Mouse (Mus musculus) liver, embryonic 11.5 days (tissue): ENCODE measurements around the gene Acsl6. TPM values are rescaled to one million over a fixed set of nuclear protein-coding genes. Genes with fewer than 3 reads are reported as not detected.
"Not testable (repeated sequence)": the region's sequence is repeated elsewhere in the genome, so short reads cannot be mapped to it uniquely, and the experiment has no call there.

Source experiments
- ATAC-seq: fragments of 200-750 bp; cut with Nextera tagmentation; replicated peaks from 2 replicates; pipeline ENCODE4 v1.8.0; 2017; ENCODE audit warnings: moderate number of reproducible peaks, mild to moderate bottlenecking, moderate TSS enrichment, moderate library complexity; ENCODE audit not compliant: low FRiP score
- DNase-seq: peaks from one replicate; pipeline ENCODE4 v3.0.0-alpha.2; 2017; ENCODE audit warnings: low spot score
- H3K27ac ChIP-seq: fragments of 300-500 bp; sonication (generic); 2 replicates; pipeline ENCODE4 v1.5.1; 2014; ENCODE audit warnings: mild to moderate bottlenecking, low read depth, low read length, control low read depth
- H3K27me3 ChIP-seq: fragments of 300-500 bp; sonication (generic); replicated peaks from 2 replicates; pipeline ENCODE4 v1.6.1; 2014; ENCODE audit warnings: low read length, mixed read lengths; ENCODE audit not compliant: control insufficient read depth, insufficient read depth
- H3K36me3 ChIP-seq: fragments of 300-500 bp; sonication (generic); 2 replicates; pipeline ENCODE4 v1.6.1; 2014; ENCODE audit warnings: mild to moderate bottlenecking, low read length, moderate library complexity, mixed read lengths; ENCODE audit not compliant: control insufficient read depth, insufficient read depth
- H3K4me1 ChIP-seq: fragments of 300-500 bp; sonication (generic); replicated peaks from 2 replicates; pipeline ENCODE4 v1.6.1; 2014; ENCODE audit warnings: low read length, mixed read lengths; ENCODE audit not compliant: control insufficient read depth, insufficient read depth
- H3K4me2 ChIP-seq: fragments of 300-500 bp; sonication (generic); 2 replicates; pipeline ENCODE4 v1.6.1; 2014; ENCODE audit warnings: mild to moderate bottlenecking, control low read depth, moderate library complexity
- H3K4me3 ChIP-seq: fragments of 300-500 bp; sonication (generic); 2 replicates; pipeline ENCODE4 v1.5.1; 2014; ENCODE audit warnings: low read depth, low read length, control low read depth
- H3K9ac ChIP-seq: fragments of 300-500 bp; sonication (generic); 2 replicates; pipeline ENCODE4 v1.6.1; 2014; ENCODE audit warnings: low read depth, low read length, control low read depth
- H3K9me3 ChIP-seq: fragments of 300-500 bp; sonication (generic); 2 replicates; pipeline ENCODE4 v1.6.1; 2016; ENCODE audit warnings: low read length, inconsistent platforms, mixed read lengths; ENCODE audit not compliant: control insufficient read depth
- WGBS: fragments of 180-500 bp; shearing (Covaris S2); extraction: QIAGEN DNeasy Blood & Tissue Kit; methylation state at CpG from one replicate; pipeline ENCODE4 v1.1.7; 2014; 5-methylcytosine and 5-hydroxymethylcytosine counted together
- polyA plus RNA-seq: library from polyadenylated mRNA; unstranded; fragments of >200 nt; fragmentation: Nextera tagmentation; extraction: Ambion mirVana; gene quantifications from 2 replicates; pipeline ENCODE4 v1.2.1, GENCODE M21; 2014

Gene Acsl6
- polyA plus RNA-seq, 1 experiment from 2014 or later: 2.2 TPM

- H3K36me3 ChIP-seq: no peaks in the 10 kb centered on the region
- no peaks in the 10 kb centered on the region for H3K27me3 ChIP-seq
- no peak for DNase-seq
- H3K9ac ChIP-seq: no peak overlapping the region
- no peak overlapping the region for H3K4me3 ChIP-seq
- H3K27ac ChIP-seq: no peak overlapping the region
- no peaks in the 10 kb centered on the region for H3K4me1 ChIP-seq
- H3K9me3 ChIP-seq: no peaks in the 10 kb centered on the region
- WGBS: 51% methylated on average over 4 of the region's 4 CpGs
- no peak for ATAC-seq
- no peak overlapping the region for H3K4me2 ChIP-seq
Observed at GRCm38 (mm10) chr11:54398058-54398457, 94.5 kb downstream of the Acsl6 start.

- H3K36me3 ChIP-seq, H3K27me3 ChIP-seq, H3K4me1 ChIP-seq, H3K9ac ChIP-seq, H3K9me3 ChIP-seq, H3K27ac ChIP-seq, ATAC-seq, H3K4me3 ChIP-seq, DNase-seq, H3K4me2 ChIP-seq: not testable (repeated sequence)
- 93% methylated on average over 20 of the region's 20 CpGs for WGBS
Observed at GRCm38 (mm10) chr11:54400803-54401202, 97.2 kb downstream of the Acsl6 start.

- no peak overlapping the region for H3K4me3 ChIP-seq
- H3K9me3 ChIP-seq: no peaks in the 10 kb centered on the region
- no peaks in the 10 kb centered on the region for H3K4me1 ChIP-seq
- DNase-seq (no peak), ATAC-seq (no peak)
- no peak overlapping the region for H3K4me2 ChIP-seq
- no peak overlapping the region for H3K27ac ChIP-seq
- no peaks in the 10 kb centered on the region for H3K36me3 ChIP-seq
- no peak overlapping the region for H3K9ac ChIP-seq
- 63% methylated on average over 4 of the region's 4 CpGs for WGBS
- H3K27me3 ChIP-seq: no peaks in the 10 kb centered on the region
Observed at GRCm38 (mm10) chr11:54404885-54405284, 101.3 kb downstream of the Acsl6 start.

GRCm38 (mm10) chr11:54406930-54407546 is 103.4 kb downstream of the Acsl6 start:
- H3K36me3 ChIP-seq: no peaks in the 10 kb centered on the region
- H3K9ac ChIP-seq: no peak overlapping the region
- no peak overlapping the region for H3K27ac ChIP-seq
- H3K4me2 ChIP-seq: no peak overlapping the region
- no peak for DNase-seq
- no peak for ATAC-seq
- H3K4me3 ChIP-seq: no peak overlapping the region
- H3K9me3 ChIP-seq: no peaks in the 10 kb centered on the region
- no peaks in the 10 kb centered on the region for H3K27me3 ChIP-seq
- WGBS: 53% methylated on average over 4 of the region's 4 CpGs
- no peaks in the 10 kb centered on the region for H3K4me1 ChIP-seq

GRCm38 (mm10) chr11:54410612-54411011 is 107.0 kb downstream of the Acsl6 start:
- H3K9me3 ChIP-seq: no peaks in the 10 kb centered on the region
- H3K9ac ChIP-seq: no peak overlapping the region
- H3K36me3 ChIP-seq: no peaks in the 10 kb centered on the region
- H3K4me2 ChIP-seq: no peak overlapping the region
- H3K4me3 ChIP-seq: no peak overlapping the region
- no peak for DNase-seq
- peaks cover 9% of the 10 kb centered on the region for H3K4me1 ChIP-seq
- H3K27me3 ChIP-seq: no peaks in the 10 kb centered on the region
- H3K27ac ChIP-seq: no peak overlapping the region
- ATAC-seq: no peak

- H3K4me1 ChIP-seq: peaks cover 9% of the 10 kb centered on the region
- WGBS: 20% methylated on average over 6 of the region's 6 CpGs
- no peaks in the 10 kb centered on the region for H3K36me3 ChIP-seq
- peak overlapping the region; percentile 45 for H3K4me2 ChIP-seq
- H3K9ac ChIP-seq: no peak overlapping the region
- H3K9me3 ChIP-seq: no peaks in the 10 kb centered on the region
- no peak overlapping the region for H3K27ac ChIP-seq
- no peak overlapping the region for H3K4me3 ChIP-seq
- DNase-seq (no peak), ATAC-seq (peak; percentile 66)
- no peaks in the 10 kb centered on the region for H3K27me3 ChIP-seq
Observed at GRCm38 (mm10) chr11:54413017-54413416, 109.4 kb downstream of the Acsl6 start.

Other genes with a start within 250 kb of the Acsl6 start
- 13.1 and 13.2 TPM in 2 replicates for gene Pdlim4, start 234.8 kb upstream of the Acsl6 start, polyA plus RNA-seq
- gene P4ha2, start 203.7 kb upstream of the Acsl6 start, polyA plus RNA-seq: 24.3 and 25.7 TPM in 2 replicates
- gene Csf2, start 54.1 kb upstream of the Acsl6 start, polyA plus RNA-seq: not detected in 2 replicates
- not detected in 2 replicates for gene Il3, start 36.5 kb upstream of the Acsl6 start, polyA plus RNA-seq
- gene Meikin, start 66.9 kb downstream of the Acsl6 start, polyA plus RNA-seq: not detected in 2 replicates
- 10.2 and 10.4 TPM in 2 replicates for gene Fnip1, start 134.4 kb downstream of the Acsl6 start, polyA plus RNA-seq
- 27.2 and 31.3 TPM in 2 replicates for gene Rapgef6, start 219.0 kb downstream of the Acsl6 start, polyA plus RNA-seq